Comparison of ENCODE assay signal across 25 mouse cellular contexts in the genomic region with DNA sequence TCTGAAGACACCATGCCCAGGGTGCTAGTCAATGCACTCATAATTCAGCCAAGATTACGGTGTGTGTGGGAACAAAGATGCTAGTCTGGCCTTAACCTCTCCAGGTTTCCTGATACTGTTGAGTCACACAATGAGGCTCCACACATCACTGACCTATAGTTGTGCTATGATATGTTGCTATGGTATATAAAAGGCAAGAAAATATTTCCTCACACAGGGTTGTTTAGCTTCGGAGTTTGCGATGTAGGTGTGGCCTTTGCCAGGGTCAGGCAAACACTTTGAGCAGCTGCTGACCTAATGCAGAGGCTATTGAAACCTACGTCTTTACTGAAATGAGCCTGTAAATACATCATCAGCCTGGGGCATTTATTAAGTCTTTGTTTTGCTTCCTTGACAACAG.
"Had no signal": no experiment of that assay in that cellular context is flagged by ENCODE, and none has a peak within 500 bp of the region (broad histone marks: within the 10 kb centered on the region; RNA-seq: fewer than 3 reads in every experiment).

No protein-coding gene starts in this region.

- H3K27ac ChIP-seq: heart, adult 2 months; heart, embryonic 13.5 days; heart, embryonic 15.5 days; kidney, embryonic 15.5 days; kidney, postnatal 0 days; limb, embryonic 13.5 days; limb, embryonic 15.5 days; liver, embryonic 12.5 days had no signal

- H3K4me3 ChIP-seq: heart, adult 2 months; heart, embryonic 13.5 days; heart, embryonic 15.5 days; hindbrain, embryonic 12.5 days; kidney, embryonic 15.5 days; limb, embryonic 13.5 days; limb, embryonic 15.5 days; liver, embryonic 12.5 days had no signal

- H3K9ac ChIP-seq: forebrain, postnatal 0 days; heart, embryonic 13.5 days; heart, embryonic 15.5 days; hindbrain, embryonic 12.5 days; hindbrain, embryonic 14.5 days; kidney, embryonic 15.5 days; limb, embryonic 13.5 days; limb, embryonic 15.5 days; liver, embryonic 12.5 days had no signal

- H3K27me3 ChIP-seq: heart, embryonic 13.5 days; heart, embryonic 15.5 days; hindbrain, embryonic 12.5 days; kidney, embryonic 15.5 days; limb, embryonic 13.5 days; limb, embryonic 15.5 days; liver, embryonic 12.5 days had no signal

- H3K4me1 ChIP-seq: heart, embryonic 13.5 days; heart, embryonic 15.5 days; kidney, embryonic 15.5 days; limb, embryonic 15.5 days; liver, embryonic 12.5 days had no signal

- H3K36me3 ChIP-seq: heart, embryonic 13.5 days; heart, embryonic 15.5 days; hindbrain, embryonic 12.5 days; kidney, embryonic 15.5 days; limb, embryonic 13.5 days; limb, embryonic 15.5 days; liver, embryonic 12.5 days had no signal

- H3K4me2 ChIP-seq: heart, embryonic 11.5 days; heart, embryonic 13.5 days; heart, embryonic 15.5 days; hindbrain, embryonic 12.5 days; hindbrain, embryonic 14.5 days; kidney, embryonic 15.5 days; limb, embryonic 13.5 days; limb, embryonic 15.5 days; liver, embryonic 12.5 days had no signal

- H3K9me3 ChIP-seq: heart, embryonic 13.5 days; heart, embryonic 15.5 days; hindbrain, embryonic 12.5 days; kidney, embryonic 15.5 days; limb, embryonic 13.5 days; limb, embryonic 15.5 days; liver, embryonic 12.5 days had no signal

- DNase-seq: forebrain, postnatal 0 days; gastrocnemius, postnatal 14 days; gastrocnemius, postnatal 36 days; heart, adult 2 months; heart, postnatal 14 days; heart, postnatal 36 days; kidney, adult 11 months; kidney, adult 2 months; kidney, adult 9 months; kidney, postnatal 14 days; kidney, postnatal 36 days; layer of hippocampus, adult 9-11 months; layer of hippocampus, postnatal 36 days; left cerebral cortex, postnatal 4 days had no signal

- ATAC-seq: forebrain, postnatal 0 days; hindbrain, embryonic 16.5 days; liver, embryonic 12.5 days had no signal
